Mouse (Mus musculus) limb, embryonic 11.5 days (tissue): ENCODE measurements around the gene Tcf20. TPM values are rescaled to one million over a fixed set of nuclear protein-coding genes. Genes with fewer than 3 reads are reported as not detected.
A peak's percentile ranks its signal among the peaks of the same experiment; 100 is the strongest.

ENCODE experiments used
- ATAC-seq: fragments of 200-750 bp; cut with Nextera tagmentation; 2 replicates; pipeline ENCODE4 v1.8.0; 2017; ENCODE audit warnings: low read depth; ENCODE audit not compliant: insufficient number of reproducible peaks, low FRiP score, low TSS enrichment
- DNase-seq: peaks from one replicate; pipeline ENCODE4 v3.0.0-alpha.2; 2015; ENCODE audit warnings: low spot score
- H3K27ac ChIP-seq: fragments of 300-500 bp; sonication (generic); replicated peaks from 2 replicates; pipeline ENCODE4 v1.5.1; 2014; ENCODE audit warnings: low read depth, mild to moderate bottlenecking, low read length
- H3K27me3 ChIP-seq: fragments of 300-500 bp; sonication (generic); 2 replicates; pipeline ENCODE4 v1.6.1; 2014; ENCODE audit warnings: mild to moderate bottlenecking, low read length, mixed read lengths; ENCODE audit not compliant: control insufficient read depth, insufficient read depth
- H3K36me3 ChIP-seq: fragments of 300-500 bp; sonication (generic); 2 replicates; pipeline ENCODE4 v1.6.1; 2014; ENCODE audit warnings: mild to moderate bottlenecking, low read length, moderate library complexity, mixed read lengths; ENCODE audit not compliant: control insufficient read depth, insufficient read depth
- H3K4me1 ChIP-seq: fragments of 300-500 bp; sonication (generic); 2 replicates; pipeline ENCODE4 v1.6.1; 2014; ENCODE audit warnings: low read length, mixed read lengths; ENCODE audit not compliant: control insufficient read depth, insufficient read depth
- H3K4me2 ChIP-seq: fragments of 300-500 bp; sonication (generic); 2 replicates; pipeline ENCODE4 v1.6.1; 2014; ENCODE audit warnings: low read depth, mild to moderate bottlenecking, moderate library complexity; ENCODE audit not compliant: severe bottlenecking
- H3K4me3 ChIP-seq: fragments of 300-500 bp; sonication (generic); 2 replicates; pipeline ENCODE4 v1.5.1; 2014; ENCODE audit warnings: low read depth, low read length
- H3K9ac ChIP-seq: fragments of 300-500 bp; sonication (generic); 2 replicates; pipeline ENCODE4 v1.6.1; 2014; ENCODE audit warnings: mild to moderate bottlenecking, low read length
- H3K9me3 ChIP-seq: fragments of 300-500 bp; sonication (generic); 2 replicates; pipeline ENCODE4 v1.6.1; 2016; ENCODE audit warnings: low read length; ENCODE audit not compliant: control insufficient read depth
- WGBS: fragments of 180-500 bp; shearing (Covaris S2); extraction: QIAGEN DNeasy Blood & Tissue Kit; methylation state at CpG from one replicate; pipeline ENCODE4 v1.1.7; 2014; 5-methylcytosine and 5-hydroxymethylcytosine counted together
- polyA plus RNA-seq: library from polyadenylated mRNA; unstranded; fragments of >200 nt; fragmentation: Nextera tagmentation; extraction: Ambion mirVana; gene quantifications from 2 replicates; pipeline ENCODE4 v1.2.1, GENCODE M21; 2014

Tcf20 gene
- polyA plus RNA-seq, 1 experiment from 2014 or later, result 12.3 TPM

- Histone ChIP-seq H3K4me3 (no peak overlapping the region), H3K36me3 (no peaks in the 10 kb centered on the region), H3K4me1 (peaks cover 40% of the 10 kb centered on the region), H3K27me3 (0 out of 2 replicates have a peak, but pooled peaks cover 2% of the 10 kb centered on the region), H3K4me2 (0 out of 2 replicates have a peak overlapping the region, but pooled peaks have one; percentile 1), H3K9me3 (no peaks in the 10 kb centered on the region), H3K27ac (no peak overlapping the region), H3K9ac (no peak overlapping the region)
- WGBS, result 33% methylated on average over 8 of the region's 8 CpGs
- peak; percentile 47 for DNase-seq
- ATAC-seq, result no peak
Observed at GRCm38 (mm10) chr15:83026129-83026528, 38.5 kb upstream of the Tcf20 start.

DNA sequence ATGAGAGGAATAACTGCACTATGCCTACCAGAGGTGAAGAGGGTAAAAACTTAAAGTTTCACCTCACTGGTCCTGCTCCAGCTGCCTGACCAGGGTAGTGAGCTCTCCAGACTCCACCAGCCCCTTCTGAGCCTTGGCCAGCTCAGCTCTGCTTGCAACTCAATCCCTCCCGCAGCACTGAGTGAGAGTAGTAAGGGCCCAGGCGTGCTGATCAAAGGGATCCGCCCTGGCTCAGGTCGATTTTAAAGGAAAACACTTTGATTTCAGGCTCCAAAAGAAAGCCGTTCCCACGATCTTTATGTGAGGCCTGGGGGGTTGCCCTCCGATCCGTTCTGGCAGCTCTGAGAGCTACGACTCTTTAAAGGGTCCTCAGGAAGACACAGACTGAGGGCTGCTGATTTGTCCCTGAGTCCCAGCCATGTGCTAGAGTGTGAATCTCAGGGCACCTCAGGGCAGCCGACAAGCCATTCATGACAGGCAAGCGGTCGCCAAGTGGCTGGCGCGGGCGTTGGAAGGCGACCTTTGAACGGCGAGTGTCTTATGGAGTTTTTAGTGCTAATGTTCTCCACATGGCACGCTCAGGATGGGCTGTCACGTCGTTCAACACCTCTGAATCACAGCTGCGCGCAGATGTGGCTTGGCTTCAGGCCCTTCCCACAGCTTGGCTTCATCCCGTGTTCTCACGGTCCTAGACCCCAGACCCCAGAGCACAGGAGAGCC, 37.5 kb upstream of the Tcf20 start:
- Histone ChIP-seq H3K4me1 (peaks cover 35% of the 10 kb centered on the region), H3K27ac (peak overlapping the region; percentile 63; the same call in 1 of the 2 replicates), H3K27me3 (0 out of 2 replicates have a peak, but pooled peaks cover 2% of the 10 kb centered on the region), H3K36me3 (no peaks in the 10 kb centered on the region), H3K9me3 (no peaks in the 10 kb centered on the region), H3K9ac (no peak overlapping the region), H3K4me2 (peak overlapping the region; percentile 23; the same call in 1 of the 2 replicates), H3K4me3 (no peak overlapping the region)
- 5% methylated on average over 25 of the region's 25 CpGs for WGBS
- ATAC-seq (no peak), DNase-seq (peak; percentile 76)

GRCm38 (mm10) chr15:83022947-83023346, 35.3 kb upstream of the Tcf20 start:
- no peak for DNase-seq
- H3K9me3 ChIP-seq, result no peaks in the 10 kb centered on the region
- H3K4me2 ChIP-seq, result no peak overlapping the region
- H3K27me3 ChIP-seq, result 0 out of 2 replicates have a peak, but pooled peaks cover 2% of the 10 kb centered on the region
- H3K27ac ChIP-seq, result no peak overlapping the region
- no peak overlapping the region for H3K4me3 ChIP-seq
- ATAC-seq, result no peak
- H3K4me1 ChIP-seq, result peaks cover 30% of the 10 kb centered on the region
- no peak overlapping the region; the same call in 1 of the 2 replicates for H3K9ac ChIP-seq
- no peaks in the 10 kb centered on the region for H3K36me3 ChIP-seq
- WGBS, result 32% methylated on average over 8 of the region's 8 CpGs

GRCm38 (mm10) chr15:83010990-83011664, 23.5 kb upstream of the Tcf20 start:
- peaks cover 14% of the 10 kb centered on the region for H3K4me1 ChIP-seq
- no peak overlapping the region for H3K27ac ChIP-seq
- H3K9ac ChIP-seq, result no peak overlapping the region; the same call in 1 of the 2 replicates
- H3K4me3 ChIP-seq, result no peak overlapping the region
- no peak overlapping the region for H3K4me2 ChIP-seq
- peak; percentile 63 for DNase-seq
- no peaks in the 10 kb centered on the region for H3K27me3 ChIP-seq
- no peaks in the 10 kb centered on the region for H3K36me3 ChIP-seq
- H3K9me3 ChIP-seq, result no peaks in the 10 kb centered on the region
- 21% methylated on average over 15 of the region's 15 CpGs for WGBS
- ATAC-seq, result no peak

- no peak overlapping the region for H3K4me3 ChIP-seq
- DNase-seq, result no peak
- H3K27me3 ChIP-seq, result no peaks in the 10 kb centered on the region
- H3K27ac ChIP-seq, result no peak overlapping the region
- no peaks in the 10 kb centered on the region for H3K9me3 ChIP-seq
- H3K4me1 ChIP-seq, result peaks cover 14% of the 10 kb centered on the region
- 18% methylated on average over 8 of the region's 8 CpGs for WGBS
- no peak overlapping the region for H3K9ac ChIP-seq
- no peak overlapping the region for H3K4me2 ChIP-seq
- ATAC-seq, result no peak
- H3K36me3 ChIP-seq, result no peaks in the 10 kb centered on the region
Observed at GRCm38 (mm10) chr15:83010423-83010822, 22.8 kb upstream of the Tcf20 start.

GRCm38 (mm10) chr15:83009532-83009931, 21.9 kb upstream of the Tcf20 start:
- H3K4me2 ChIP-seq, result no peak overlapping the region
- H3K4me3 ChIP-seq, result no peak overlapping the region
- H3K36me3 ChIP-seq, result no peaks in the 10 kb centered on the region
- H3K4me1 ChIP-seq, result peaks cover 14% of the 10 kb centered on the region
- no peaks in the 10 kb centered on the region for H3K9me3 ChIP-seq
- H3K27ac ChIP-seq, result no peak overlapping the region
- no peak overlapping the region for H3K9ac ChIP-seq
- WGBS, result 91% methylated on average over 6 of the region's 6 CpGs
- DNase-seq, result no peak
- ATAC-seq, result no peak
- no peaks in the 10 kb centered on the region for H3K27me3 ChIP-seq

DNA sequence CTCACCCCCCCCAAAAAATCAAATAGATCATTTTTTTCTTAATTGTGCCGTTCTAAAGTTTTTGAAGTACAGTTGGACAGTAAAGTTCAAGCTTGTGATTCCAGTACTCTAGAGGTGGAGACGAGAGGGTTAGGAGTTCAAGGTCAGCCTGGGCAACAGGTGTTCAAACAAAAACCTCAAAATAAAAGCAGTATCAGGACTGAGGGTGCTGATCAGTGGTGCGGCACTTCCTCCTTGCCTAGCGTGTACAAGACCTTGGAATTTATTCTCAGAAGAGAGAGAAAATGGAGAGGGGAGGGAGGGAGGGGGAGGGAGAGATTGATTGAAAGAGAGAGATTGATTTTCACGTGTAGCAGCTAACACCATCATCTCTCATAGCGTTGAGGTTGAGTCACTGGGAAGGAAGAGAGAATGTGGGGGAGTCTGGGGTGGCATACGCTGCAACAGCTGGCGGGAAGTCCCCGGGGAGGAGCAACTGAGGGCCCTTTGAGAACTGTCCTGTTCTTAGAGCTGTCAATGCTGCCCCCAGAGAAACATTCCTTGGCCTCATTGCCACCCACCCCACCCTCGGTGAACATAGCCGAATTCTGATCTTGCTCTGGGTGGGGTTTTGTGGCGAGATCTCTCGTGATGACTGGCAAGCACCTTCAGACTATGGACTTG, 21.2 kb upstream of the Tcf20 start:
- Histone ChIP-seq H3K9me3 (no peaks in the 10 kb centered on the region), H3K36me3 (no peaks in the 10 kb centered on the region), H3K4me2 (no peak overlapping the region), H3K27ac (no peak overlapping the region), H3K27me3 (no peaks in the 10 kb centered on the region), H3K9ac (no peak overlapping the region), H3K4me1 (peaks cover 14% of the 10 kb centered on the region), H3K4me3 (no peak overlapping the region)
- DNase-seq (no peak), ATAC-seq (no peak)
- WGBS, result 84% methylated on average over 13 of the region's 13 CpGs

GRCm38 (mm10) chr15:83007346-83007920, 19.8 kb upstream of the Tcf20 start:
- DNase-seq (no peak), ATAC-seq (no peak)
- no peak overlapping the region for H3K4me3 ChIP-seq
- no peaks in the 10 kb centered on the region for H3K27me3 ChIP-seq
- H3K9me3 ChIP-seq, result no peaks in the 10 kb centered on the region
- no peak overlapping the region for H3K9ac ChIP-seq
- H3K4me2 ChIP-seq, result no peak overlapping the region
- H3K4me1 ChIP-seq, result peaks cover 14% of the 10 kb centered on the region
- H3K36me3 ChIP-seq, result no peaks in the 10 kb centered on the region
- WGBS, result 53% methylated on average over 15 of the region's 15 CpGs
- H3K27ac ChIP-seq, result no peak overlapping the region
